Mouse (Mus musculus) kidney, adult 2 months (tissue): ENCODE measurements around the gene Sgpl1.

Source experiments
- CTCF ChIP-seq: fragments of 200-500 bp; conservative IDR thresholded peaks from 2 replicates; pipeline ENCODE4 v1.5.1; 2011; ENCODE audit warnings: low read depth, mild to moderate bottlenecking, control low read depth, low read length, moderate library complexity, mixed read lengths; ENCODE audit not compliant: insufficient read depth, insufficient read length
- POLR2A ChIP-seq: fragments of 200-500 bp; IDR thresholded peaks from one replicate; pipeline ENCODE4 v1.6.1; 2011; ENCODE audit warnings: low read depth, low read length, control low read depth

GRCm38 (mm10) chr10:61187001-61187400 lies 39.5 kb upstream of the Sgpl1 start:
- TF ChIP-seq POLR2A (no peak), CTCF (no peak)
